Mouse (Mus musculus) hindbrain, embryonic 14.5 days (tissue): ENCODE data around the gene Vwa3b. TPM values are rescaled to one million over a fixed set of nuclear protein-coding genes. Genes with fewer than 3 reads are reported as not detected.
A peak's percentile ranks its signal among the peaks of the same experiment; 100 is the strongest.

Experiments used
- ATAC-seq: fragments of 200-750 bp; cut with Nextera tagmentation; 2 replicates; pipeline ENCODE4 v1.8.0; 2017; ENCODE audit warnings: moderate number of reproducible peaks, mild to moderate bottlenecking, moderate TSS enrichment, moderate library complexity; ENCODE audit not compliant: low FRiP score
- DNase-seq: peaks from one replicate; pipeline ENCODE4 v3.0.0-alpha.2; 2015; ENCODE audit warnings: low spot score
- H3K27ac ChIP-seq: fragments of 300-500 bp; sonication (generic); 2 replicates; pipeline ENCODE4 v1.5.1; 2014; ENCODE audit warnings: mild to moderate bottlenecking, moderate library complexity
- H3K27me3 ChIP-seq: fragments of 300-500 bp; sonication (generic); 2 replicates; pipeline ENCODE4 v1.6.1; 2014; ENCODE audit warnings: mild to moderate bottlenecking, low read length, mixed read lengths; ENCODE audit not compliant: control insufficient read depth, insufficient read depth
- H3K36me3 ChIP-seq: fragments of 300-500 bp; sonication (generic); replicated peaks from 2 replicates; pipeline ENCODE4 v1.6.1; 2014; ENCODE audit not compliant: control insufficient read depth, insufficient read depth
- H3K4me1 ChIP-seq: fragments of 300-500 bp; sonication (generic); replicated peaks from 2 replicates; pipeline ENCODE4 v1.6.1; 2014; ENCODE audit warnings: antibody characterized with exemption, low read length, mixed read lengths; ENCODE audit not compliant: control insufficient read depth, insufficient read depth
- H3K4me2 ChIP-seq: fragments of 300-500 bp; sonication (generic); replicated peaks from 2 replicates; pipeline ENCODE4 v1.6.1; 2014; ENCODE audit warnings: mild to moderate bottlenecking, moderate library complexity
- H3K4me3 ChIP-seq: fragments of 300-500 bp; sonication (generic); replicated peaks from 2 replicates; pipeline ENCODE4 v1.5.1; 2014; ENCODE audit warnings: mild to moderate bottlenecking, low read length
- H3K9ac ChIP-seq: fragments of 300-500 bp; sonication (generic); 2 replicates; pipeline ENCODE4 v1.6.1; 2014
- H3K9me3 ChIP-seq: fragments of 300-500 bp; sonication (generic); 2 replicates; pipeline ENCODE4 v1.6.1; 2016; ENCODE audit warnings: low read length; ENCODE audit not compliant: control insufficient read depth
- WGBS: fragments of 180-500 bp; shearing (Covaris S2); extraction: QIAGEN DNeasy Blood & Tissue Kit; methylation state at CpG from one replicate; pipeline ENCODE4 v1.1.7; 2014; 5-methylcytosine and 5-hydroxymethylcytosine counted together
- polyA plus RNA-seq: library from polyadenylated mRNA; unstranded; fragments of >200 nt; fragmentation: Nextera tagmentation; extraction: Ambion mirVana; gene quantifications from 2 replicates; pipeline ENCODE4 v1.2.1, GENCODE M21; 2014

The Vwa3b gene
- polyA plus RNA-seq, 1 experiment from 2014 or later, result 2.2 TPM

DNA sequence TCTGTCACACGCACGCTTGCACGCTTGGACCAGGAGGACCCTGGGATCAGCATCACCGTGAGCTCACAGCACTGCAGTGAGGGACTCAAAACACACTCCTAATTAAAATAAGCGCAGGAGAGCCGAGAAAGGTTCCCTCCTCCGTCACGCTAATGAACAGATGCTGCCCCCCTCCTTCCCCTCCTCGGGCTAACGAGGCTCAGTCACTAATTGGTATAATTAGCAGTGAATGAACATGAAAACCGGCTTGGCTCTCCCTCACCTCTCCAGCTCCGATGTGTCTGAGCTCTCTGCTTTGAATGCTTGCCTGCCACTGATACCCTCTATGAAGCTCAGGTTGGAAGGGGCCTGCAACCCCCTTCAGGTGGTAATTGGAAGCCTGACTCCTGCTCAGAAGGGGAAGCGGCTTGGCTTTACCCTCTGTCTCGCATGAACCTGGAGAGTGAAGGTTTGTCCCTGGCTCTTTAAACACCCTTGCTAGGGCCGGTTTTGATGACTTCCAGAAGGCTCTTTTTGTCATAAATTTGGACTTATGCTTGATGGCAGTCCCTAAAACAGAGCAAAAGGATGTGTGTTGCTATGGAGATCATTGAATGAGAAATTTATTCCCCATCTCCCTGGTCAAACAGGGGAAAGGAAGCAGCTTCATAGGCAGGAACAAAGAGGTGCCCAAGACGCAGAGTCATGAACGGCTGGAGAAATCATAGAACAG is 71.1 kb downstream of the Vwa3b start:
- DNase-seq (peak; percentile 66), ATAC-seq (peak; percentile 88)
- 48% methylated on average over 17 of the region's 17 CpGs for WGBS
- H3K9me3 ChIP-seq, result no peaks in the 10 kb centered on the region
- H3K27ac ChIP-seq, result peak overlapping the region; percentile 79
- H3K4me3 ChIP-seq, result no peak overlapping the region
- peaks cover 11% of the 10 kb centered on the region; the same call in 1 of the 2 replicates for H3K4me1 ChIP-seq
- no peaks in the 10 kb centered on the region for H3K36me3 ChIP-seq
- H3K4me2 ChIP-seq, result no peak overlapping the region
- no peaks in the 10 kb centered on the region for H3K27me3 ChIP-seq
- H3K9ac ChIP-seq, result no peak overlapping the region

DNA sequence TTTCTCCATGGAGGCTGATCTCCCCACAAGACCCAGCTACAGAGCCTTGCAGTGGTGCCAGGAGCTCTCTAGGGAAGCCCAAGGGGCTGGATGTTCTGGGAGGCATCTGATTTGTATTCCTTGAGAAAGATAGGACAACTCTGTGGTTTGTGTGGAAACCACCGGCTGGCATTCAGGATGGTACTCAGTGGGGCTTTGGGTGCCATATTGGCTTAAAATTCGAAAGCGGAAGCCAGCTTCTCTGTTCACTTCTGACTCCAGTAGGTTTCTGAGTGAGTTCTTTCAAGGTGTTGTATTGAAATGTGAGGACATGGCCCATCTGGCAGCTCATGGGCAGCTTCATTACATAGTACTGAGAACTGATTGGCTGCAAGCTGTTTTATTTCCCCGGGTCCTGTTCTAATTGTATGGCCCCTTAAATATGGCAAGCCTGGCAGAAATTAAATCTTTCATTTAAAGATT is 71.7 kb downstream of the Vwa3b start:
- H3K4me3 ChIP-seq, result no peak overlapping the region
- WGBS, result 80% methylated on average over 4 of the region's 4 CpGs
- ATAC-seq, result no peak
- H3K27me3 ChIP-seq, result no peaks in the 10 kb centered on the region
- H3K9ac ChIP-seq, result no peak overlapping the region
- H3K9me3 ChIP-seq, result no peaks in the 10 kb centered on the region
- H3K4me2 ChIP-seq, result no peak overlapping the region
- H3K36me3 ChIP-seq, result no peaks in the 10 kb centered on the region
- no peak for DNase-seq
- peaks cover 11% of the 10 kb centered on the region; the same call in 1 of the 2 replicates for H3K4me1 ChIP-seq
- H3K27ac ChIP-seq, result peak overlapping the region; percentile 79

DNA sequence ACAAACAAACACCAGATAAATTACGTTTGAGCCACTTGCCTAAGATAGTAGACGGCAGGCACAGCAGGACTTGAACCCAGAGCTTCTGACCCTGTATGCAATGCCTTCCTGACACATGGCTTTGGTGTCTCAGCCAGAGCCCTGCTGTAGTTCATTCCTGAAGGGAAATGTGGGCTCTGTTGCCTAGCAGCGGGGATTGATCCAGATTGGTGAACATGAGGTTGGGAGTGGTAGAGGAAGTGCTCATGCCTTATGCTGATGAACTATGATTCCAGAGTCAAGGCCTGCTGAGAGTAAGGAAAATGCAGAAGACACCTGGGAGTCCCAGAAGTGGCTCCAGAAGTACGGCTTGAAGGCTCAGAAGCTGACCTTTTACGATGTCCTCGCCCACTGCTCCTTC is 74.0 kb downstream of the Vwa3b start:
- H3K4me1 ChIP-seq, result peaks cover 18% of the 10 kb centered on the region; the same call in 1 of the 2 replicates
- DNase-seq, result no peak
- H3K4me3 ChIP-seq, result no peak overlapping the region
- ATAC-seq, result no peak
- H3K9me3 ChIP-seq, result no peaks in the 10 kb centered on the region
- no peak overlapping the region for H3K9ac ChIP-seq
- no peak overlapping the region for H3K27ac ChIP-seq
- 91% methylated on average over 6 of the region's 6 CpGs for WGBS
- H3K36me3 ChIP-seq, result no peaks in the 10 kb centered on the region
- no peak overlapping the region for H3K4me2 ChIP-seq
- H3K27me3 ChIP-seq, result no peaks in the 10 kb centered on the region

DNA sequence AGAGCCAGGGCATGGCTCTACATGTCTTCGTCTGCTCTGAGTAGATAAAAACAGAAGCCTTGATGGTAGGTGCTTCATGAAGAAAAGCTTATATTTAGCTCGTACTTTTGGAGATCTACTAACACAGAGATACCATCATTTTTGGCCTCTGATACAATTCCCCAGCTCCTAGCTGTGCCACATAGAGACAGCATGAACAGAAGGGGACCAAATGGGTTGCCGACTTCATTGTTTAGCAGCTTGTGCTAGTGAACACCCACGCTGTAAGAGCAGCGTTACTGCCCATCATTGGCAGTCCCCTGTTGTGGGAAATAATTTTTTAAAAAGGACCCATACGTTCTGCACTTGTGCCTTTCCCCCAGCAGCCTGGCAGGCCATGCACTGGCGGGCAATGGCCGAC is 74.6 kb downstream of the Vwa3b start:
- Histone ChIP-seq H3K27me3 (no peaks in the 10 kb centered on the region), H3K4me2 (no peak overlapping the region), H3K4me3 (no peak overlapping the region), H3K9ac (no peak overlapping the region), H3K9me3 (no peaks in the 10 kb centered on the region), H3K4me1 (peaks cover 18% of the 10 kb centered on the region; the same call in 1 of the 2 replicates), H3K27ac (no peak overlapping the region), H3K36me3 (no peaks in the 10 kb centered on the region)
- ATAC-seq (no peak), DNase-seq (no peak)
- WGBS, result 81% methylated on average over 8 of the region's 8 CpGs

DNA sequence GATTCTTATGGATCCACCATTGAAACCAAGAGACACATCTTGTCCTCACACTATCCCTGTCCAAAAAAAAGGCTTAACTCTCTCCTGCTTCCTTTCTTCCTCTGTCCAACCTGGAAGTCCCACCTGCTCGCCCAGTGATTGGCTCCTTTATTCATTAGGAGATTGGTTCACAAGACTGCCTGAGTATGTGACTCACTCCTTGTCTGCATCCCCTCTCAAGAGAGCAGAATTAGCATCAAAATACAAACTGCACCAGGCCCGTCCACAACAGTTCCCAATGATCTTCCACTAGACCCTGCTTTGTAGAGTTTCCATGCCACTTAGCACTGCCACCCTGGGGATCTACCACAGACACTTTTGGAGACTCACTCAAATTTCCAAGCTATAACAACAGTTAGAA is 75.3 kb downstream of the Vwa3b start:
- H3K27me3 ChIP-seq, result no peaks in the 10 kb centered on the region
- H3K4me3 ChIP-seq, result no peak overlapping the region
- H3K9ac ChIP-seq, result no peak overlapping the region
- no peak overlapping the region for H3K27ac ChIP-seq
- WGBS, result 39% methylated on average over 2 of the region's 2 CpGs
- DNase-seq (no peak), ATAC-seq (no peak)
- H3K36me3 ChIP-seq, result no peaks in the 10 kb centered on the region
- H3K9me3 ChIP-seq, result no peaks in the 10 kb centered on the region
- no peak overlapping the region for H3K4me2 ChIP-seq
- H3K4me1 ChIP-seq, result peaks cover 18% of the 10 kb centered on the region; the same call in 1 of the 2 replicates

DNA sequence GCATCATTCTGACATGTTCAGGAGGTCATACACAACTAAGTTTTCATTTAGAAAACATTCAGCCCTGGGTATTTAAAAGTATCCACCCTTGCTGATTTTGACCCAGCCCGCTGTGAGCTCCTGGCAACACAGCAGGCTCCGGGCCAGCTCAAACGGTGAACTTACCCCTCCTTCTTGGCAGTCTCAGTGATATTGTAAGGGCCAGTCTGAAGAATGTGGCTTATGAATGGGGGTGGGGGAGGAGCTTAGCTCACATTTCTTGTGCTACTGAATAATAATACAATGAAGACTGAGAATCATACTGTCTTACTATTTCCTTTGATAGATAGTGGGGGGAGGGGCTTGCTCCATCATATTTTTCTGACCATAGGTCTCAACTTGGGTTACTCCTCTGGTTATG is 78.8 kb downstream of the Vwa3b start:
- Histone ChIP-seq H3K36me3 (no peaks in the 10 kb centered on the region), H3K9me3 (no peaks in the 10 kb centered on the region), H3K27me3 (no peaks in the 10 kb centered on the region), H3K4me2 (no peak overlapping the region), H3K27ac (no peak overlapping the region), H3K4me3 (no peak overlapping the region), H3K9ac (no peak overlapping the region), H3K4me1 (peaks cover 12% of the 10 kb centered on the region; the same call in 1 of the 2 replicates)
- DNase-seq (no peak), ATAC-seq (no peak)
- 26% methylated on average over 3 of the region's 3 CpGs for WGBS

DNA sequence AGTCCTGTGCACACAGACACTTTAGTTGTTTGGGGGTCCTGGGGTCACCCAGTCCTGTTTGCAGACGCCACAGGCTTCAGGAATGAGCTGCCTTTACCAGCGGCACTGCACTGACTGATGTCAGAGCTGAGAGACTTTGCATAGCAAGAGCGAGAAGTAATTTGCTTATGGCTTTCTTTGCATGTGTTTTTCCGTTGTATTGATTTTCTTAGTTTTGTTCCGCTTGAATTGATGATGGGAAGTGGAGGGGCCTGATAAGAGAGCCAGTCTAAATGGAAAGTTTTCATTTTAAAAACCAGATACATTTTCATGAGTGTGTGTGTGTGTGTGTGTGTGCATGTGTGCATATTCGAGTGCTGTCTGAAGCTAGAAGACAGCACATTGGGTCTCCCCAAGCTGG is 87.4 kb downstream of the Vwa3b start:
- 72% methylated on average over 6 of the region's 6 CpGs for WGBS
- DNase-seq (no peak), ATAC-seq (no peak)
- H3K27ac ChIP-seq, result no peak overlapping the region
- no peak overlapping the region for H3K4me2 ChIP-seq
- H3K27me3 ChIP-seq, result no peaks in the 10 kb centered on the region
- no peak overlapping the region for H3K9ac ChIP-seq
- H3K4me1 ChIP-seq, result 0 out of 2 replicates have a peak, but pooled peaks cover 6% of the 10 kb centered on the region
- no peaks in the 10 kb centered on the region for H3K9me3 ChIP-seq
- H3K4me3 ChIP-seq, result no peak overlapping the region
- H3K36me3 ChIP-seq, result no peaks in the 10 kb centered on the region

DNA sequence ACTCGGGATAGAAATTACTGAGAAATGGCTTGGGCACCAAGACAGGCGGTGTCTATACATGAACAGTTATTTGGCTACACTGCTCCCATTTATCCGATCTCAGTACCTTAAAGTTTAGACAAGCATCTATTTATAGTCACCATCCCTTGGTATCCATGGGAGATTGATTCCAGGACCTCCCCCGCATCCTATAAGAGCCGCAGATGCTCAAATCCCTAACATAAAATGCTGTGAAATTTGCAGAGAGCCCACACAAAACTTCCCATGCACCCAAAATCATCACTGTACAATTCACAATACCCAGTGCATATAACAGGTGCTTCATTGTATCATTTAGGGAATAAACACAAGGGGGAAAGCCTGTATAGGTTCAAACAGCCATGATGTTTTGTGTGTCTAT is 89.5 kb downstream of the Vwa3b start:
- H3K36me3 ChIP-seq, result no peaks in the 10 kb centered on the region
- H3K9ac ChIP-seq, result no peak overlapping the region
- no peak for DNase-seq
- H3K4me1 ChIP-seq, result no peaks in the 10 kb centered on the region
- 91% methylated on average over 5 of the region's 5 CpGs for WGBS
- no peaks in the 10 kb centered on the region for H3K9me3 ChIP-seq
- no peak for ATAC-seq
- H3K27ac ChIP-seq, result no peak overlapping the region
- H3K4me3 ChIP-seq, result no peak overlapping the region
- H3K27me3 ChIP-seq, result no peaks in the 10 kb centered on the region
- no peak overlapping the region for H3K4me2 ChIP-seq

DNA sequence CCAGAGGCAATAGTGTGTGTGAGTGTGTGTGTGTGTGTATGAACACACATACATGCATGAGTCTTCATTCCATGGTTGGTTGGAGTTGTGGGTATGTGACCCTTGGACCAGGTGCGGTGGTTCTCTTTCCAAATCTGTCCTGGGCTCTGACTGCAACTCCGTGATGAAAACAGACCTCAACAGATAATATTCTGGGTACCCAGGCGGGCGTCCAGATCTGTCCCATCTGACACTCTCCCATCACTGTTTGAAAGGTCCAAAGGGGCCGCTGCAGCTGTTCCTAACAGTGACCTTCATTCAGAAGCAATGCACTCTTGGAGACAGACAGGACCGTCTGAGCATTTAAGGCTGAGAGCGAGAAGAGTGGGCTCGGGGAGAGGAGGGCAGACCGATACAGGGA is 90.2 kb downstream of the Vwa3b start:
- WGBS, result 75% methylated on average over 9 of the region's 9 CpGs
- ATAC-seq (no peak), DNase-seq (no peak)
- Histone ChIP-seq H3K27me3 (no peaks in the 10 kb centered on the region), H3K4me3 (no peak overlapping the region), H3K9ac (no peak overlapping the region), H3K4me2 (no peak overlapping the region), H3K4me1 (0 out of 2 replicates have a peak, but pooled peaks cover under 1% of the 10 kb centered on the region), H3K9me3 (no peaks in the 10 kb centered on the region), H3K27ac (no peak overlapping the region), H3K36me3 (no peaks in the 10 kb centered on the region)
